Mouse (Mus musculus): ENCODE results near the gene Tut7. TPM values are rescaled to one million over a fixed set of nuclear protein-coding genes. Genes with fewer than 3 reads are reported as not detected.

The Tut7 gene
- polyA plus RNA-seq, 1 experiment = 17.8 TPM

DNA sequence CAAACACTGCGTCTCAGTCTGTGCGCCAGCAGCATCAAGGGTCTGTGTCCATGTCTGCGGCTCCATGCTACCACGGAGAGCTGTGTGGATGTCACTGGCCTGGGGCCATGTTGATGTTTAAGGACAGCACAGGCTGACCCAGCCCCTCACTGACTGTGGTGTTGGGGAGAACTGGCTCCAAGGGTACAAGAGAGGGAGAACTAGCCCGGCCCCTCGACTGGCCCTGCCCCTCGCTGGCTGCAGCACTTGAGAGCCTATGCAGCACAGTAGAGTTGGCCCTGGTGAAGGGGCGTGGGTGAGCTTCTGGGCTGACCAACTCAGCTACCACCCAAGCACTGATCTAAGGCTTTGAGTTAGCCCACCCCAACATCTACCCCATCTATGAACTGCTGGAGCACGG, 16.4 kb upstream of the Tut7 start:
- TF ChIP-seq POLR2AphosphoS2 (IDR thresholded peaks at IDR 0.05; ENCODE audit: insufficient read length, low read depth) = no peak
- no peak for TF ChIP-seq TCF3 (IDR thresholded peaks at IDR 0.05; ENCODE audit: insufficient read length, low read depth)
- TF ChIP-seq USF1 (IDR thresholded peaks at IDR 0.05; ENCODE audit: low read depth) = no peak
- TF ChIP-seq MYOD1 (IDR thresholded peaks at IDR 0.05; ENCODE audit: control insufficient read depth in 1 of 3, insufficient read length in 2 of 3, low read depth in 2 of 3) = no peak
- no peak for TF ChIP-seq REST (IDR thresholded peaks at IDR 0.05; ENCODE audit: insufficient read depth, insufficient read length)
- TF ChIP-seq SRF (IDR thresholded peaks at IDR 0.05; ENCODE audit: control insufficient read depth, insufficient read length, low read depth) = no peak
- TF ChIP-seq TCF12 (IDR thresholded peaks at IDR 0.05; ENCODE audit: insufficient read depth, poor library complexity, severe bottlenecking) = no peak
- no peak for TF ChIP-seq MYOG (IDR thresholded peaks at IDR 0.05; ENCODE audit: control insufficient read depth in 1 of 3, insufficient read depth in 1 of 3, insufficient read length in 2 of 3, low read depth in 2 of 3)
- no peak for TF ChIP-seq POLR2A (IDR thresholded peaks at IDR 0.05; ENCODE audit: insufficient read length, low read depth)
- TF ChIP-seq MAX (IDR thresholded peaks at IDR 0.05; ENCODE audit: low read depth) = no peak
- no peak for TF ChIP-seq E2F4 (IDR thresholded peaks at IDR 0.05; ENCODE audit: insufficient read depth)
- TF ChIP-seq CEBPB (IDR thresholded peaks at IDR 0.05; ENCODE audit: insufficient read depth, poor library complexity, severe bottlenecking) = no peak
- no peak overlapping the region for H3ac ChIP-seq (ENCODE audit: control insufficient read depth, insufficient read length)
- H3K36me3 ChIP-seq (ENCODE audit: control insufficient read depth, insufficient read depth) = no peaks in the 10 kb centered on the region
- H3K4me2 ChIP-seq (ENCODE audit: low read depth) = no peak overlapping the region
- H3K79me2 ChIP-seq (ENCODE audit: control insufficient read depth, insufficient read depth) = no peaks in the 10 kb centered on the region
- H3K4me3 ChIP-seq = no peak overlapping the region
- H3K27me3 ChIP-seq (ENCODE audit: control insufficient read depth, insufficient read depth, insufficient read length) = no peaks in the 10 kb centered on the region

DNA sequence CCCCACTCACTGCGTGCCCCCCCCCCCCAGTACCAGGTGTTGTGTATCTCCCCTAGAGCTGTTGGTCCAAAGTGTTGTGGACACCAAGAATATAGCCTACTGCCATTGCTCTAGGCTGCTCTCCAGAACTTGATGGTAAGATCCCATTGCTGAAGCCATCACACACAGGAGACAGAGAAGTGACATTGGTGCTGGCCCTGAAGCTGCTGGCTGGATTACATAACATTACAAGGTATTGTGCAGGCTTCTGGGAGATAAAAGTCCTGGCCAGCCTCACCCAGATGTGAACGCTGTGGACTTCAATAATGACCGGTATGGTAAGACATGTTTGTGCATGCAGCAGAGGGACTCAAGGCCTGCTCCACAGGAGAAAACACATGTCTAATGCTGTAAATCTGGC, 15.5 kb upstream of the Tut7 start:
- no peak for TF ChIP-seq POLR2A (IDR thresholded peaks at IDR 0.05; ENCODE audit: insufficient read length, low read depth)
- TF ChIP-seq TCF3 (IDR thresholded peaks at IDR 0.05; ENCODE audit: insufficient read length, low read depth) = no peak
- TF ChIP-seq CEBPB (IDR thresholded peaks at IDR 0.05; ENCODE audit: insufficient read depth, poor library complexity, severe bottlenecking) = no peak
- TF ChIP-seq SRF (IDR thresholded peaks at IDR 0.05; ENCODE audit: control insufficient read depth, insufficient read length, low read depth) = no peak
- no peak for TF ChIP-seq MAX (IDR thresholded peaks at IDR 0.05; ENCODE audit: low read depth)
- no peak for TF ChIP-seq USF1 (IDR thresholded peaks at IDR 0.05; ENCODE audit: low read depth)
- no peak for TF ChIP-seq POLR2AphosphoS2 (IDR thresholded peaks at IDR 0.05; ENCODE audit: insufficient read length, low read depth)
- TF ChIP-seq MYOG (IDR thresholded peaks at IDR 0.05; ENCODE audit: control insufficient read depth in 1 of 3, insufficient read depth in 1 of 3, insufficient read length in 2 of 3, low read depth in 2 of 3) = no peak
- no peak for TF ChIP-seq TCF12 (IDR thresholded peaks at IDR 0.05; ENCODE audit: insufficient read depth, poor library complexity, severe bottlenecking)
- TF ChIP-seq E2F4 (IDR thresholded peaks at IDR 0.05; ENCODE audit: insufficient read depth) = no peak
- no peak overlapping the region for H3K4me3 ChIP-seq
- H3K36me3 ChIP-seq (ENCODE audit: control insufficient read depth, insufficient read depth) = no peaks in the 10 kb centered on the region
- H3K79me2 ChIP-seq (ENCODE audit: control insufficient read depth, insufficient read depth) = no peaks in the 10 kb centered on the region
- no peak overlapping the region for H3ac ChIP-seq (ENCODE audit: control insufficient read depth, insufficient read length)
- no peak overlapping the region for H3K4me2 ChIP-seq (ENCODE audit: low read depth)
- H3K27me3 ChIP-seq (ENCODE audit: control insufficient read depth, insufficient read depth, insufficient read length) = no peaks in the 10 kb centered on the region

DNA sequence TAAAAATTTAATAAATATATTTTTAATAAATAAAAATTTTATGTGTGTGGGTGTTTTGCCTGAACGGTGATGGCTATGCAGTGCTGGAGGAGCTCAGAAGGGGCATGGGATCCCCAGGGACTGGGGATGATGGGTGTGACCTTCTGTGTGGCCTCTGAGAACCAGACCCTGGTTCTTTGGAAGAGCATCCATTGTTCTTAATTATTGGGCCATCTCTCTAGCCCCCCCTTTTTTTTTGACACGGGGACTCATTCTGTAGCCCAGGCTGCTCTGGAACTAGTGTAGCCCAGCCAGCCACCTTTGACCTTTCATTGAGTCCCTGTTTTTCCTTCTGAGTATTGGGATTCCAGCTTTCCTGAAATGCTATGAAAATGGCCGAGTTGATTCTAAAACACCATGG, 13.9 kb upstream of the Tut7 start:
- H3K4me2 ChIP-seq (ENCODE audit: low read depth) = no peak overlapping the region
- no peak overlapping the region for H3K4me3 ChIP-seq
- no peak for TF ChIP-seq MAX (IDR thresholded peaks at IDR 0.05; ENCODE audit: low read depth)
- TF ChIP-seq E2F4 (IDR thresholded peaks at IDR 0.05; ENCODE audit: insufficient read depth) = no peak
- no peak for TF ChIP-seq CEBPB (IDR thresholded peaks at IDR 0.05; ENCODE audit: insufficient read depth, poor library complexity, severe bottlenecking)
- TF ChIP-seq SRF (IDR thresholded peaks at IDR 0.05; ENCODE audit: control insufficient read depth, insufficient read length, low read depth) = no peak
- no peak for TF ChIP-seq POLR2A (IDR thresholded peaks at IDR 0.05; ENCODE audit: insufficient read length, low read depth)
- no peak for TF ChIP-seq TCF3 (IDR thresholded peaks at IDR 0.05; ENCODE audit: insufficient read length, low read depth)
- TF ChIP-seq USF1 (IDR thresholded peaks at IDR 0.05; ENCODE audit: low read depth) = no peak
- TF ChIP-seq MYOG (IDR thresholded peaks at IDR 0.05; ENCODE audit: control insufficient read depth in 1 of 3, insufficient read depth in 1 of 3, insufficient read length in 2 of 3, low read depth in 2 of 3) = no peak
- no peak for TF ChIP-seq TCF12 (IDR thresholded peaks at IDR 0.05; ENCODE audit: insufficient read depth, poor library complexity, severe bottlenecking)
- no peak for TF ChIP-seq MYOD1 (IDR thresholded peaks at IDR 0.05; ENCODE audit: control insufficient read depth in 1 of 3, insufficient read length in 2 of 3, low read depth in 2 of 3)
- H3K79me2 ChIP-seq (ENCODE audit: control insufficient read depth, insufficient read depth) = no peaks in the 10 kb centered on the region
- H3K27me3 ChIP-seq (ENCODE audit: control insufficient read depth, insufficient read depth, insufficient read length) = no peaks in the 10 kb centered on the region
- no peaks in the 10 kb centered on the region for H3K36me3 ChIP-seq (ENCODE audit: control insufficient read depth, insufficient read depth)
- H3ac ChIP-seq (ENCODE audit: control insufficient read depth, insufficient read length) = no peak overlapping the region

DNA sequence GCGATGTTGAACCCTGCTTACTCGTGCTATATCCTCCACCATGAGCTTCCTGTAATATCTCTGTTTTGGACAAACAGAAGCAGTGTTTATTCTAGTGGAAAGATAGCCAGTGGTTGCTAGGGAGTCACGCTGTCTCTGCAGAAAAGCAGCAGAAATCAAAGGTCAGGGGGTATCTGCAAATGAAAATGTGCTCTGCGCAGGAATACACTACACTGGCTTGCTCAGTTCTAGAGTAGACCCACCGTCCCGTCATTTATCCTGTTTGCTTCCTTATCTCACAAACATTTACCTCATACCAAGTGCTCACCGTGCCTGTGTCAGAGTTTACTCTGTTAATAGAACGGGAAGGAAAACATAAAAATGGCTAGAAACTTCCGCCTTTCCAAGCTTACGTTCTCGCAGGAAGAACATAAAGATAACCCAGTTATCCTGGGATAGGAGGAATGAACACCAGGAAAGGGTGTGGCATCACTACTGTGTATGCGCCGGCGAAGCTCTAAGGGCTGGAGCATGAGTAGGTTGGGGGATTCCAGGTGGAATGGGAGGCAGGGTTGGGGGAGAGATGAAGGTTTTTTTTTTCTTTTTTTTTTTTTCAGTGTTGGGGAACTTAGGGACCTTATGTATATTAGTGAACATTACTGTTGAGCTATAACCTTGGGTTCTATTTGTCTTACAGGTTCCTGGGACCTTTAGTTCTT, 13.3 kb upstream of the Tut7 start:
- no peaks in the 10 kb centered on the region for H3K36me3 ChIP-seq (ENCODE audit: control insufficient read depth, insufficient read depth)
- no peak overlapping the region for H3ac ChIP-seq (ENCODE audit: control insufficient read depth, insufficient read length)
- no peak overlapping the region for H3K4me3 ChIP-seq
- TF ChIP-seq SRF (IDR thresholded peaks at IDR 0.05; ENCODE audit: control insufficient read depth, insufficient read length, low read depth) = no peak
- no peak for TF ChIP-seq CEBPB (IDR thresholded peaks at IDR 0.05; ENCODE audit: insufficient read depth, poor library complexity, severe bottlenecking)
- TF ChIP-seq USF1 (IDR thresholded peaks at IDR 0.05; ENCODE audit: low read depth) = no peak
- TF ChIP-seq MYOD1 (IDR thresholded peaks at IDR 0.05; ENCODE audit: control insufficient read depth in 1 of 3, insufficient read length in 2 of 3, low read depth in 2 of 3) = no peak
- TF ChIP-seq POLR2AphosphoS2 (IDR thresholded peaks at IDR 0.05; ENCODE audit: insufficient read length, low read depth) = no peak
- no peak for TF ChIP-seq REST (IDR thresholded peaks at IDR 0.05; ENCODE audit: insufficient read depth, insufficient read length)
- no peak for TF ChIP-seq E2F4 (IDR thresholded peaks at IDR 0.05; ENCODE audit: insufficient read depth)
- no peak for TF ChIP-seq TCF12 (IDR thresholded peaks at IDR 0.05; ENCODE audit: insufficient read depth, poor library complexity, severe bottlenecking)
- no peak for TF ChIP-seq TCF3 (IDR thresholded peaks at IDR 0.05; ENCODE audit: insufficient read length, low read depth)
- TF ChIP-seq MYOG (IDR thresholded peaks at IDR 0.05; ENCODE audit: control insufficient read depth in 1 of 3, insufficient read depth in 1 of 3, insufficient read length in 2 of 3, low read depth in 2 of 3) = no peak
- no peak for TF ChIP-seq POLR2A (IDR thresholded peaks at IDR 0.05; ENCODE audit: insufficient read length, low read depth)
- no peak for TF ChIP-seq MAX (IDR thresholded peaks at IDR 0.05; ENCODE audit: low read depth)
- H3K27me3 ChIP-seq (ENCODE audit: control insufficient read depth, insufficient read depth, insufficient read length) = no peaks in the 10 kb centered on the region
- no peaks in the 10 kb centered on the region for H3K79me2 ChIP-seq (ENCODE audit: control insufficient read depth, insufficient read depth)
- H3K4me2 ChIP-seq (ENCODE audit: low read depth) = no peak overlapping the region

Measured in myocyte (in vitro differentiated cells).